Mouse (Mus musculus) cortical plate, adult 2 months (tissue): ENCODE measurements around the gene Gm21897.

Experiments used
- CTCF ChIP-seq: fragments of 200-500 bp; IDR thresholded peaks from 2 replicates; pipeline ENCODE4 v1.5.1; 2011; ENCODE audit warnings: mild to moderate bottlenecking, control low read depth, low read length; ENCODE audit not compliant: insufficient read depth; ENCODE audit errors: extremely low read depth
- POLR2A ChIP-seq: fragments of 200-500 bp; IDR thresholded peaks from 2 replicates; pipeline ENCODE4 v1.6.1; 2011; ENCODE audit warnings: mild to moderate bottlenecking, low read length, control low read depth; ENCODE audit not compliant: insufficient read depth; ENCODE audit errors: extremely low read depth

- TF ChIP-seq CTCF (no peak), POLR2A (no peak)
Measured at GRCm38 (mm10) chr16:15357766-15358165, 40.5 kb downstream of the Gm21897 start.
